Mouse (Mus musculus): ENCODE data around the gene Brd3. TPM values are rescaled to one million over a fixed set of nuclear protein-coding genes. Genes with fewer than 3 reads are reported as not detected.

The Brd3 gene
- polyA plus RNA-seq, 1 experiment from 2014 or later: 26.2 TPM

DNA sequence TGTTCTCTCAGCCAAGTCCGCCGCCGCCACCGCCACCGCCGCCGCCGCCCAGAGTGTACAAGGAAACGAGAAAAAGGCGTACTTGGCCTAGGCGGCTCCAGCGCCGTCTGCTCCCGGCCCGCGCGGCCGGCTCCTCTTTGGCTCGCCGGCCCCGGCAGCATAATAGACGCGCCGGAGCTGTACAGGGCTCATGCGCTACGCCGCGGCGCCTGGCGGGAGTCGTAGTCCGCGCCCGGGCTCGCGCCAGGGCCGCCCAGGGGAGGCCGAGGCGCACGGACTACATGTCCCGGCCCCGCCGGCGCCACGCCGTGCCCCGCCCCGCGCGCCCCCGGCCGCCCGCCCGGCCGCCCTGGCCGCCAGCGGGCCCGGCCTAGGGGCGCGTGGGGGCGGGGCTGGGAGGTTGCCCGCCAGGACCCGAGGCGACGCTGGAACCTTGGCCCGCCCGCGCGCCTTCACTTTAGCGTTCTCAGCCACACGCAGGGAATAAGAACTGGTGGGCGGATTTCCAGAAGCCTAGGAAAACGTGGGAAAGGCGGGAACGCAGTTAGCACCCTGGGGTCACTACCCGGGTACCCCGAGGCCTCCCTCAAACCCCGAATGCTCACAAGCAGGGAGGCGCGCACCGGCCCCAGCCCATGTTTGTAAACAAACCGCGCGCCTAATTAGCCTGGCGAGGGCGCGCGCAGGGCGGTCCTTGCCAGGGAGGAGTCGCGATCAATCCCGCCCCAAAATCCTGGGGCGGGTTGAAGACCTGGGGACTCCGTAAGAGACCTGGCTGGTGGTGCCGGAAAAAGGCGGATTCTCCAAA lies 31.8 kb downstream of the Brd3 start:
- peak; percentile 92 for DNase-seq

DNA sequence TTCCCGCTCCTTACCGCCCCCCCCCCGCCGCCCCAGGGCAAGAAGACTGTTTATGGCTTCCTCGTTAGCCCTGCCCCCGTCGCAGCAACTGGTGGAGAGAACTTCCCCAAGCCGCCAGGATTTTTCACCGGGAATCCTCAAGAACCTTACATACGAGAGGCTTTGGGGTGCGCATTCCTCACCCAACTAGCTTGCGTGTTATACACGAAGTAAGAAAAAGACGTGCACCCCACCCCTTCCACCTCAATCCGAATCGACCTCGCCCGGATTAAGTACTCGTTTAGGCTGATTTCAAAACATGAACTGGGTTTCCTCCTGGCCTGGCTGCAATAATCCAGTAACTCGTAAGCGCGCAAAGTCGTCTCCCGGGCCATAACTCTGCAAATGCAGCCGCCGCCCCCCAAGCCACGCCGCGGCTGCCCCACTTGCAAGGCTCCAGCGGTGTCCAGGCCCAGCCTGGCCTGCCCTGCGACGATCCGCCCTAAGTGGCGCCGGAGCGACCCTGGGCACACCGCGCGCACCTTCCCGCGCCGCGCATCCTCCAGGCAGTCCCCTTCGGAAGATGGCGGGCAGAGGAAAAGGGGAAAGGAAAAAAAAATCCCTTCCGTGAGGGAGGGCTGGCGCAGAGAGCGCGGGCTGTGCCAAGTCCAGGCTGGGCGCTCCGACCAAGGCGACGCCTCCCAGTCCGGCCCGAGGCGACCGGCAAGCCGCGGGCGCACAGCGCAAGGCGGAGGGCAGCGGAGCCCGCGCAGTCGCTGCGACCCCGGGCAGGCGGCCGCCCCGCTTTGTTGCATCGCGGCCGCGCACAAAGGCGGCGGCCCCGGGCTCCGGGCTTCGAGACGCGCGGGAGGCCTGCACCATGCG lies 32.6 kb downstream of the Brd3 start:
- WGBS (ENCODE audit: insufficient replicate concordance): 3% methylated on average over 75 of the region's 84 CpGs
- H3K4me1 ChIP-seq (ENCODE audit: insufficient read depth): peaks cover 51% of the 10 kb centered on the region

More for the DNA sequence above, 31.8 kb downstream of the Brd3 start:
- H3K4me3 ChIP-seq (ENCODE audit: low read depth, low read length): peak overlapping the region; percentile 80
- peak overlapping the region; percentile 90 for H3K4me2 ChIP-seq (ENCODE audit: low read depth, low read length)
- H3K27me3 ChIP-seq (ENCODE audit: insufficient read depth, low read length): no peaks in the 10 kb centered on the region
- TF ChIP-seq EP300 (IDR thresholded peaks at IDR 0.05; ENCODE audit: low read depth): no peak
- no peak for TF ChIP-seq CTCF (IDR thresholded peaks at IDR 0.05; ENCODE audit: low read depth)
- H3K27ac ChIP-seq (ENCODE audit: low read depth): peak overlapping the region; percentile 93
- H3K36me3 ChIP-seq (replicated peaks; ENCODE audit: insufficient read depth, low read length): 0 out of 2 replicates have a peak, but pooled peaks cover 5% of the 10 kb centered on the region
- H3K9me3 ChIP-seq (ENCODE audit: low read length): no peaks in the 10 kb centered on the region
- 2% methylated on average over 52 of the region's 96 CpGs for WGBS (ENCODE audit: insufficient replicate concordance)
- H3K9ac ChIP-seq (replicated peaks): peak overlapping the region; percentile 88
- ATAC-seq: peak; percentile 95
- peaks cover 42% of the 10 kb centered on the region for H3K4me1 ChIP-seq (ENCODE audit: insufficient read depth)

DNA sequence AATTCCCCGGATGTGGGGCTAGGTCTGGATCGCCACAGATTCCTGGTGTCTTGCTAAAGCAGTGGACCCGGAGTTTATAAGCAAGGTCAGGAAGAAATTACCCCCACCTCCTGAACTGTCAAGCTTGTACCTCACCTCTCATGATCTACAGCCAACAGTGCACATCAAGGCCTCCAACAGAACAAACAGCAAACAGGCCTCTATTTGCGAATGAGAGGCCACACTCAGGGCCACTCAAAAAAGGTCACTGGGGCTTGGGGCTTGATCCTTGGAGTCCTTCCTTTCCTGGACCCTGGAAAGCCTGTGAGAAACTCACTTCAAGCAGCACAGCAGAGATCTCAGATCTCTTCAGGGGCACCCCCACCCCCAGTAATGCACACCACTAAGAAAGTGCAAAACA lies 33.6 kb downstream of the Brd3 start:
- H3K4me3 ChIP-seq (ENCODE audit: low read depth, low read length): peak overlapping the region; percentile 80
- H3K27ac ChIP-seq (ENCODE audit: low read depth): peak overlapping the region; percentile 93
- 39% methylated on average over 4 of the region's 4 CpGs for WGBS (ENCODE audit: insufficient replicate concordance)
- no peaks in the 10 kb centered on the region for H3K27me3 ChIP-seq (ENCODE audit: insufficient read depth, low read length)
- peak; percentile 27 for DNase-seq
- H3K9me3 ChIP-seq (ENCODE audit: low read length): no peaks in the 10 kb centered on the region
- no peak for ATAC-seq
- TF ChIP-seq EP300 (IDR thresholded peaks at IDR 0.05; ENCODE audit: low read depth) (no peak), CTCF (IDR thresholded peaks at IDR 0.05; ENCODE audit: low read depth) (no peak)
- peak overlapping the region; percentile 90 for H3K4me2 ChIP-seq (ENCODE audit: low read depth, low read length)
- peaks cover 60% of the 10 kb centered on the region for H3K4me1 ChIP-seq (ENCODE audit: insufficient read depth)
- H3K9ac ChIP-seq (replicated peaks): peak overlapping the region; percentile 88
- H3K36me3 ChIP-seq (replicated peaks; ENCODE audit: insufficient read depth, low read length): 0 out of 2 replicates have a peak, but pooled peaks cover 5% of the 10 kb centered on the region

More for the DNA sequence above, 32.6 kb downstream of the Brd3 start:
- no peaks in the 10 kb centered on the region for H3K9me3 ChIP-seq (ENCODE audit: low read length)
- peak overlapping the region; percentile 93 for H3K27ac ChIP-seq (ENCODE audit: low read depth)
- peak overlapping the region; percentile 88 for H3K9ac ChIP-seq (replicated peaks)
- peak overlapping the region; percentile 80 for H3K4me3 ChIP-seq (ENCODE audit: low read depth, low read length)
- TF ChIP-seq CTCF (IDR thresholded peaks at IDR 0.05; ENCODE audit: low read depth) (no peak), EP300 (IDR thresholded peaks at IDR 0.05; ENCODE audit: low read depth) (no peak)
- no peaks in the 10 kb centered on the region for H3K27me3 ChIP-seq (ENCODE audit: insufficient read depth, low read length)
- ATAC-seq: peak; percentile 16
- 0 out of 2 replicates have a peak, but pooled peaks cover 5% of the 10 kb centered on the region for H3K36me3 ChIP-seq (replicated peaks; ENCODE audit: insufficient read depth, low read length)
- peak; percentile 49 for DNase-seq
- H3K4me2 ChIP-seq (ENCODE audit: low read depth, low read length): peak overlapping the region; percentile 90

- H3K9ac ChIP-seq (replicated peaks): peak overlapping the region; percentile 50
- no peak for ATAC-seq
Observed at GRCm38 (mm10) chr2:27473061-27473765, 34.2 kb downstream of the Brd3 start.

GRCm38 (mm10) chr2:27471170-27471584 lies 36.3 kb downstream of the Brd3 start:
- Histone ChIP-seq H3K4me2 (ENCODE audit: low read depth, low read length) (peak overlapping the region; percentile 54; the same call in 1 of the 2 replicates), H3K9ac (replicated peaks) (no peak overlapping the region; the same call in 1 of the 2 replicates), H3K36me3 (replicated peaks; ENCODE audit: insufficient read depth, low read length) (peaks cover 15% of the 10 kb centered on the region), H3K4me1 (ENCODE audit: insufficient read depth) (peaks cover 66% of the 10 kb centered on the region), H3K27me3 (ENCODE audit: insufficient read depth, low read length) (no peaks in the 10 kb centered on the region), H3K9me3 (ENCODE audit: low read length) (no peaks in the 10 kb centered on the region), H3K27ac (ENCODE audit: low read depth) (peak overlapping the region; percentile 72; the same call in 1 of the 2 replicates), H3K4me3 (ENCODE audit: low read depth, low read length) (no peak overlapping the region)
- DNase-seq: no peak
- no peak for ATAC-seq
- TF ChIP-seq EP300 (IDR thresholded peaks at IDR 0.05; ENCODE audit: low read depth) (no peak), CTCF (IDR thresholded peaks at IDR 0.05; ENCODE audit: low read depth) (no peak)

More at GRCm38 (mm10) chr2:27473061-27473765, 34.2 kb downstream of the Brd3 start:
- H3K27ac ChIP-seq (ENCODE audit: low read depth): peak overlapping the region; percentile 93
- peak; percentile 30 for DNase-seq
- TF ChIP-seq CTCF (IDR thresholded peaks at IDR 0.05; ENCODE audit: low read depth) (no peak), EP300 (IDR thresholded peaks at IDR 0.05; ENCODE audit: low read depth) (no peak)
- no peaks in the 10 kb centered on the region for H3K9me3 ChIP-seq (ENCODE audit: low read length)
- no peaks in the 10 kb centered on the region for H3K27me3 ChIP-seq (ENCODE audit: insufficient read depth, low read length)
- WGBS (ENCODE audit: insufficient replicate concordance): 40% methylated on average over 7 of the region's 7 CpGs
- H3K4me2 ChIP-seq (ENCODE audit: low read depth, low read length): peak overlapping the region; percentile 90
- peak overlapping the region; percentile 80 for H3K4me3 ChIP-seq (ENCODE audit: low read depth, low read length)
- peaks cover 64% of the 10 kb centered on the region for H3K4me1 ChIP-seq (ENCODE audit: insufficient read depth)
- 0 out of 2 replicates have a peak, but pooled peaks cover 5% of the 10 kb centered on the region for H3K36me3 ChIP-seq (replicated peaks; ENCODE audit: insufficient read depth, low read length)
